Mouse (Mus musculus) fibroblast of lung, adult 2 months (primary cell): ENCODE results near the gene Atp2b1.

Experiments used
- DNase-seq: peaks from one replicate; pipeline ENCODE4 v3.0.0-alpha.2; 2011; ENCODE audit warnings: low read depth

The Atp2b1 gene

DNA sequence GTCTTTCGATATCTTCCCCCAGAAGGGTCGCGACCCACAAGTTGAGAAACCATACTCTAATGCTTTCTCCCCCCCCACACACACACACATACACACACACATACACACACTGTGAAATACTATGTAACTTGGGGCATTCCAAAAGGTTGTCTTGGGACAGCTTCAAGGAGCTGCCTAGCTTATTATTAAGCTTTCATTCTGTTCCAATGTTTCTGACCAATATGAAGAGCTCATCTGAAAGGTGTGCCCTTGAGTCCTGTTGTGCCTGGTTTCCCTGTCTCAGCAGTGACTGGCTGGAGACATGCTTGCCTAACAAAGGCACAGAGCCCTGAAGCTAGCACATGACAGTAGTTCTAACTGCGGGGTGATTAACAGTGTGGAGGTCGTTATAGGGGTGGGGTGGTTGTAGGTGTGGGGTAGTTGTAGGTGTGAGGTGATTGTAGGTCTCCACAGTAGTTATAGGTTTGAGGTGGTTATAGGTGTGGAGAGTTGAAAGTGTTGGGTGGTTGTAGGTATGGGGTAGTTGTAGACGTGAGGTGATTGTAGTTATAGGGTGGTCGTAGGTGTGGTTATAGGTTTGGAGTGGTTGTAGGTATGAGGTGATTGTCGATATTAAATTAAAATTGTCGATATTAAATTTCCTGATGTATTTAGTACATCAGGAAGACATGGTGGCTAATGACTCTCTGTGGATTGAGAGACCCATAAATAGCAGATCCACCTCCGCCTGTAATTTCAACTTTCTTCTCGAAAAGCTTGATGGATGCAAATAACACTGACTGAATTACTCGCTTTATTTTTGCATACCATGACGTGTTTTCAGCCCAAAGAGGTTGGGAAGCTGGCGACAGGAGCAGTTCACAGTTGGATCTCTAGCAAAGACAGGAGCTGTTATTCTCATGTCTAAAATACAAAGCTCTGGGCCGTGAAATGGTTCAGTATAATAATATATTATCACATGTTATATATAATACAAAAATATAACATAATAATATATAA is 119.9 kb downstream of the Atp2b1 start:
- no peak for DNase-seq

DNA sequence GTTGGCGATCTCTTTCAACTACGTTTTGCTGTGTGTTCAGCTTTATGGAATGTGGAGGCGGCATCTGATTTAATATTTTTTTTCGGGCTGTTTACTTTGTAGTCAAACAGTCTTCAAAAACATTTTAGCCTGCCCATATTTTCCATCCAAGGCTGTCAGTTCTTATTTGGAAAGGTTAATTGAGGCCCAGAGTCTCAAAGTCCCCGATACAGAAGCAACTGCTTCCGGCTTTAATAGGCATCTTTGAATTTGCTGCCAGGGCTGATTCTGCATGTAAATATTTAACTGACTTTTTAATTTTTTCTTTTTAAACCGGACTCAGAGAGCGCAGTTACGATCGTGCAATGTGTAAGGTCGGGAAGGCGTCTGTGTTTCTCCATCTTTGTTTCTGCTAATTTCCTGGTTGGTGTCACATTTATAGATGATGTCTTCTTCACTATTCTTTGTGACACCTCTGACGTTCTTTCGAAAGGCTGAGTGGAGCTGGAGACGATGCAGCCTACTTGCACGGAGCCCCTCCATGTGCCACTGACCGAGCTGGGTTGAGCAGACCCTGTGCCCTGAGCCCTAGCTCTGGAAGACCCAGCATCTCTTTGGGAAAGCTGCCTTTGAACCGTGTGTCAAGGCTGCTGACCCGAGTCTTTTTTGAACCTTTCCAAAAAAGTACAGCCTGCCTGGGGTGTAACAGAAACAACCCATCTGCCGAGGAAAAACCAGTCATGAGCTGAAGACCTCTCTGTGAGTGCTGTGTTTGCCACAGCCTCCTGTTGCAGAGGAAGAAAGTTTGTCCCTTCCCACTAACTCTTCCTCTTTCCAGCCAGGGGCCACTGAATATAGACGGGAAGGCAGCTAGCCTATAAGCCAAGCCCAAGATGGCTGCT is 123.2 kb downstream of the Atp2b1 start:
- DNase-seq, result no peak

DNA sequence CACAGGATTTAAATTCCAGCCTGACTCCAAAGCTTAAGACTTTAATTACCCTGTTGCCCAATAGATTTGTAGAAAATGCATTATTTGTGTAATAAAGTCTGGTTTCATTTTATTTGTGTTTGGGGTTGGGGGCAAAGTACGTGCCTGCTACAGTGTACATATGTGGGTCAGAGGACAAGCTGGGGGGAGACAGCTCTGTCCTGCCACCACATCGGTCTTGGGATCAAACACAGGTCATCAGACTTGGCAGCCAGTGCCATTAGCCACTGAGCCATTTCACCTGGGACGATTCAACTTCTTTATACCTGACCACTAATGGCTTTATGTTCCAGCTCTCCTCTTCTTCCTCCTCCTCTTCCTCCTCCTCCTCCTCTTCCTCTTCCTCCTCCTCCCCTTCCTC is 124.7 kb downstream of the Atp2b1 start:
- DNase-seq, result no peak

DNA sequence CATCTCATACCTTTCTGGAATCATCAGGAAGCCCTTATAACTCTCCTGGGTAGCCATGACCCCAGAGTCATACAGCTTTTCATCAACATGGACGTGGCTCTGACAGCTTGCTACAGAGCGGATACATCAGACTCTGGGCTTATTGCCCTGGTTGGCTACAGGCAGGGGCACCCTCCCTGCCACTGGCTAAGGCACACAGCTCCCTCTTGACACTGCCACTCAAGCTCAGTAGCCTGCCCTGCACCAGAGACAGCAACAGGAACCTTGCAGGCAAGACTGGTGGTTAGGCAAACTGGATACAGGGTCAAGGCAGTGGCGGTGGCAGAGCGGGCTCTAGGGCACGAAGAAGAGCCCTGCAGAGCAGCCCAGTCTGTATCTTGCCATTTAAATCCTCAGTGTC is 126.0 kb downstream of the Atp2b1 start:
- DNase-seq, result no peak

DNA sequence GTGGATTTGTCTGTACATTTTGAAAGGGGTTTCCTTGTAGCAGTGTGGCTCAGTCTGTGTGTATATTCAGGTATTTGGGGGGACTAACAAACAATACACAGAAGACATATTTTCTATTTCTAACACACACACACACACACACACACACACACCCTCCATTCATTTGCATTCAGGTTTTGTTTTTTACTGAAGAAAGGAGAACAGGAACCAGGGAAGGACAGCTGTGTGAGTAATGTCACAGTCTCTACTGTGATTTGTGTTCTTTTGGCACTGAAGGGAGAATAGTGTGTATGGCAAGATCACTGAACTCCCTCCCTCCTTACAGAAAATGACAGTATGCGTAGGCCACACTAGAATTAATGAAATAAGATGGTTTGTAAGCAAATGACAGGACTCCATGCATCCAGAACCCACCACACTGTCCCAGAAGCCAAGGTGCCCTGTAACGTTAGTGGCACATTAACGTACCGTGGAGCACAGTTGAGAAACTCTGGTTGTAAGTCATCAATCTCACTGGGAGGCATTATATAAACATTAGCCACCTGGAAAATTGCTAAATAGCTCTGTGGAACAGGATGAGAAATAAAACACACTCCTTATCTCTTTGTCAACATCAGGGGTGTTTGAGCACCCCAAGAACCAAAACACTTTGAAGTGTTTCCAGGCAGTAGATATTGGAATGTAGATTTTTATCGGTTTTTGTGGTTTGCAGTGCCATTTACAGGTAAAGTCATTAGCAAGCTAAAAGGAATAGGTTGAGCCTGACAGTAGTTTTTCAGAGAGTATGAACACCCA is 132.7 kb downstream of the Atp2b1 start:
- DNase-seq, result no peak

DNA sequence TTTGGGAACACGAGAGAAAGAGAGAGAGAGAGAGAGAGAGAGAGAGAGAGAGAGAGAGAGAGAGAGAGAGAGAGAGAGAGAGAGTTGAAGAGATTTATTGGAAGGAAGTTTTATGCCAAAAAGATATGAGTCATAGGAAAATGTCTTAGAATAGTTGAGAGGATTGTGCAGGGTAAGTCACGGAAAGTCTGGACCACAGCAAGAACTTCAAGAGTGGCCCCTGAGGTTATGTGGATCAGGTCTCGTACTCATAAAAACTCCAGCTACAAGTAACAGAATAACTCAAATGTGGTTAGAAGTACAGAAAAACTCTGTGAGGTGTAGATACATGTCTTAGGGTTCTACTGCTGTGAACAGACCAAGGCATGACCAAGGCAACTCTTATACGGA is 133.3 kb downstream of the Atp2b1 start:
- DNase-seq, result no peak

DNA sequence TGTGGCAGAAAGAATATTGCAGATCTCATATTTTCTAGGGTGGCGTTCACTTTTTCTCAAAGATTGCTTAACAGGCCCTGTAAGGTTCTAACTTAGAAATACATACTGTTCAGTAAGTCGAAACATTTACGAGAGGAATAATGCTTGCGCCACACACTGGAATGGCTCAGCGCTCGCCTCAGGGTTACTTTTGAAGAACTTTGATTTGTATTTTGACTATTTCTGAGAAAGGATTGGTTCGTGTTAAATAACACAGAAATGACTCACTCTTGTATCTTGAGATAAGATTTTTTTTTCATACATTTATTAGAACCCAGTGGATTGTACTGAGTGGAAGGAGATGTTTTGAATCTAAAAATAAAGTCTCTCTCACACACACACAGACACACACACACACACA is 135.9 kb downstream of the Atp2b1 start:
- DNase-seq, result no peak

DNA sequence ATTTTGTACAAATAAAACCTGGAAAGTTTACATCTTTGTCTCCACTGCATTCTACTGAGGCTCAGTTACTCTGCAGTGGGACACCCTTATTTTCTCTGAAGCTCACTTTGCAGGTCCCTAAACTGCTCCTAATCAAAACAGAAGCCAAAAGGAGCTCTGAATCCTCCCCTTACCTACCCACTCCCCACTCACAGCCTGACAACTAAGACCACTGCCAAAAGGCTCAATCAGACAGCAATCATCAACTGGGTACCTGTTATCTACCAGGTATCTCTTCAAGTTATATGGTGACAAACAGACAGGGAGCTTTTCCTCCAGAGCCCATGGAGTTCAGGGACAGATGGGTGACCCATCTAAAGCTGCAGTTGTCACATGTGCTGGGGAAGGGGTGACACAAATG is 138.9 kb downstream of the Atp2b1 start:
- DNase-seq, result no peak

DNA sequence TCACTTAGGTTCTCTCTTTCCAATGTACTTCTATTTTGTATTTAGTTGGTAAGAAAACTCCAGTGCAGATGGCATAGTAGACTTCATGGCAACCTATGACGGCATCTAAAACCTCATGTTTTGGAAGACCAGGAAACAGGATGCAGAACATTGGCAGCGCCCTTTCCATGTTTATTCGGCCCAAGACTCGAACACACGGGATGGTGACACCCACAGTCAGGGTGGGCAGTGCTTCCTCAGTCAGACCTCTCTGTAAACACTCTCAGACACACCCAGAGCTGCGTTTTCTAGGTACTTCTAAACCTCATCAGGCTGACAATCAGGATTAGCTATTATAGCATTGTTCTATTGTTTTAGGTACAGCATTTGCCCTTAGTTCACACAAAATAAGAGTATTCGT is 146.4 kb downstream of the Atp2b1 start:
- DNase-seq, result no peak

DNA sequence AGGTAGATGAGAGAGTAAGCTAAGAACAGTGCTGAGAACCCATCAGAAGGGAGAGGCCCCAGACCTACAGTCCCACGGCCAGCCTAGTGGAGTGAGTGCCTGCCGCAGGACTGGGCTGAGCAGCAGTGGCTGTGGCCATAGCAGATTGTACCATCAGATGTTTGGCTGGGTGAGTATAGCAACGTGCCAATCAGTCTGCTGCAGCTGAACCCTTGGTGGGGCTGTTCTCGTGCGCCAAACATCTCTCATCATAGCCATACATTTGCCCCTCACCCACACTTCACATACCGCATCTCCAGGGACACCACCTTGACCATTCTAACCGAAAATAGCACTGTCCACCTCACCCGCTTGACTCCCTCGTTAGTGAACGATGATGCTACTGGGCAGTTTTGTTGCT is 147.2 kb downstream of the Atp2b1 start:
- DNase-seq, result no peak

DNA sequence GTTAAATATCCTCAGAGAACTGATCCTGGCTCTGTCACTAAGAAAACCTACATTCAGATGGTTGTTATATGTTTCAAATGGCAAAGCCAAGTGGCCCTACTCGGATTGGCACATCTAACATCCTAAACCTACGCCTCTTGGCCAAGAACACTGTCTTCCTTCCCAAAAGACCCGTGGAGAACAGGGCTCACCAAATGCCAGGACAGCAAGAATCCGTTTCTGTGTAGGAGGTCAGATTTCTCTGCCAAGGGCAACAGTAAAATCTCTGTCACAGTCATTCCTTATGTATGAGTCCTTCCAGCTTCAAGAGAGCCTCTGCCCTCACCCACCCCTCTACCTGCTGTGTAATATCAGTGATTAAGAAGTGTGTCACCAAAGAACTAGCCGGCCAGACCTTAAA is 148.3 kb downstream of the Atp2b1 start:
- DNase-seq, result peak; percentile 55
